Mouse (Mus musculus) central nervous system, embryonic 18 days (tissue): ENCODE results near the gene Dhdh. TPM values are rescaled to one million over a fixed set of nuclear protein-coding genes. Genes with fewer than 3 reads are reported as not detected.

Experiments used
- polyA plus RNA-seq: library from polyadenylated mRNA; depleted of rRNA; stranded (reverse); fragments of >200 nt; gene quantifications from 2 replicates; pipeline ENCODE4 v1.2.3, GENCODE M21; 2012; rRNA removed

Dhdh gene
- 3.0 and 3.2 TPM in 2 replicates for polyA plus RNA-seq

DNA sequence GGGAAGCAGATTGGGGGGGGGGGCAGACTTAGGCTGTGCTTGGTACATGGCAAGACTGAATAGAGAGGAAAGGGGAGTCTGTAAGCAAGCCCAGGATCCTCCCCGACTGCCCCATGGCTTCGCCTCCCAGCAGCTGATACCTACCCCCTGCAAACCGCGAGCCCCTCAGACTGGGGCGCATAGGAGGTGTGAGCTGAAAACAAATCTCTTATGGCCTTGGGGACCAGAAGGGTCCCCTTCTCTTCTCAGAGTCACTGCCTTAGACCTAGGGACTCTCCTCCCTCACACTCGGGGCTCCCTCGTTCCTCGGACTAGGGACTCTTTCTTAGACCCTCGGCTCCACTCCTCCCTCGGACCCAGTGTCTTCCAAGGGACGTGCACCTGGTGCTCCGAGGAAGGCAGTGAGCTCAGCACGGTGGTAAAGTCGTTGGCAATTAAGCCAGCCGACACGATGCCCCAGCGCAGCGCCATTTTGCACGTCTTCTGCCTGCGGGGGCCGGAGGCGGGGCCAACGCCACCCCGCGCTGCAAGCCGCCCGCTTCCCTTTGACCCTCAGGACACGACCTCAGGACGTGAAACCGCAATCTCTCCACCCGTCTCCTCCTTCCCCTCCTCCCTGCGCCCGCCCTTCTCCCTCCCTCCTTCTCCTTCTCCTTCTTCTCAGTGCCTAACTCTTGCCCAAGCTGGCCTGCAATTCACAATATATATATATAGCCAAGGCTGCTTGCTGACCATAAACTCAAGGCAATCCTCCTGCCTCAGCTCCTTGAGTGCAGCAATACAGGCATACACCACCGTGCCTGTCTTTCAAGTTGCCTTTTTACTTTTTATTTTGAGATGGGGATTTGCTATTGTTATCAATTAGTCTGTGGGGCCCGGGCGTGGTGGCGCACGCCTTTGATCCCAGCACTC is at the start of gene Dhdh:
TSS of gene Dhdh (minus strand) at position 513 of the 912 bp plus-strand sequence.

DNA sequence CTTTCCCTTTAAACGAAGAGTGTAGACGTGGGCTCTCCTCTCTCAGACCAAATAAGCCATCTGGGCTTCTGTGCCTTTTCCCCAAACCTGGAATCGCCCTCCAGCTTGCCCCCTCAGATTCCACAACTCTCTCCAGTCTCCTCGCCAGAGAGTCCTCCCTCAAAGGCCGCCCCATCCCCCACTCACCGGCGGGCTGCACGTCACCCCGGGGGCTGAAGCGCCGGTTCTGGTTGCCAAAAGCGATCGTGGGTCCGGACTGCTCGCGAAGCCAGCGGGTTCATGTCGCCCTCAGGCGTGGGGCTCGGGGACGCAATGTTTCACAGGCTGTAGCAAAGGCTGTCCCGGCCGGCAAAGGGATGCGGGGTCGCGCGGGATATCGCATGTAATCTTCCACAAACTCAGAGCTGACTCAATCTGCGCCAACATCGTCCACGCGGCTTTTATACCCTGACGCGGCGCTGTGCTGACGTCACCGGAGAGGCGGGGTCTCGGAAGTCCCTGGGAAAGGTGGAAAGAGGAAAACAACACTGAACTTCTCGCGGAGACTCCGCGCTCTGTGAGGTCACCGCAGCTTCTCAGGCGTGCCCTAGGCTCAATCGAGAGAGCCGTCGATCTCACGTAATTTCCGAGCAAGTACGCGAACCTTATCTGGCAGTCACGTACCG is 37.3 kb upstream of the Dhdh start, which contains the start of the genes Ppp1r15a and Plekha4:
TSS of gene Ppp1r15a (minus strand) at position 460 of the 665 bp plus-strand sequence.
TSS of gene Plekha4 (plus strand) at position 522 of the 665 bp plus-strand sequence.

DNA sequence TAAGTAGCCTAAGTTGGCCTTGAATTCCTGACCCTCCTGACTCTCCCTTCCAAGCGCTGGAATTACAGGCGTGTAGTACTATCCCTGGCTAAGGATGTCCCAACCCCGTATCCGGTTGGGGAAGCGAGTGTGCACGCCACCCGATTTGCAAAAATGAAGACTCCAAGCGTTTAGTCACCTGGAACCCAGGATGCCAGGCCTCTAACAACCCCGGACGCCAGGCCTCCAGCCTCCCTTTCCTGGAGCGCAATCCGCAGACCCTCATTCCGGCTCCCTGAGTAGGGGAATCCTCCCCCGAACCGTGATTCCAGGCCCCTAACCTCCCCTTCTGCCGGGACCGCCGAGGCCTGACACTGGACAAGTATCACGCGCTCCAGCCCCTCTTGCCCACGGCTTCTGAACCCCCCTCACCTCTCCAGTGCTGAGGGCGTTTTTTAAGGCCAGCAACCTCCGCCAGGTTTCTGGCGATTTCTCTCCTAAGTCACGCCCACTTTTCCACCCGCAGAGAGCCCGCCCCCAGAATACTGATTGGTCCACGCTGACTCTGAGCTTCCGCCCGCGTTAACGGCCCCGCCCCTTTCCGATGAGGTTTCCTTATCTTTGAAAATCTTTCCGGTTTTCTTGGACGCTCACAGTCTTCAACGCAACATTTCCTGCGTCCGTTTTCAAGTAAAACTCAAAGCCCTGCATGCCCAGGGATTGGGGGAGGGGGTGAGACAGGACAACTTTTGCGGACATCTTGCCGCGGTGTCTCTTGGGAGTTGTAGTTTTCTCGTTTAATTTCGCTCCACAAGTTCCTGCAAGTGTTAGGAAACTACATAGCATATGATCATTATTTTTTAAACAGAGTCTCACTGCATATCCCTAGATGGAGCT is 21.5 kb upstream of the Dhdh start, which contains the start of gene Nucb1:
TSS of gene Nucb1 (minus strand) at position 495 of the 876 bp plus-strand sequence.

DNA sequence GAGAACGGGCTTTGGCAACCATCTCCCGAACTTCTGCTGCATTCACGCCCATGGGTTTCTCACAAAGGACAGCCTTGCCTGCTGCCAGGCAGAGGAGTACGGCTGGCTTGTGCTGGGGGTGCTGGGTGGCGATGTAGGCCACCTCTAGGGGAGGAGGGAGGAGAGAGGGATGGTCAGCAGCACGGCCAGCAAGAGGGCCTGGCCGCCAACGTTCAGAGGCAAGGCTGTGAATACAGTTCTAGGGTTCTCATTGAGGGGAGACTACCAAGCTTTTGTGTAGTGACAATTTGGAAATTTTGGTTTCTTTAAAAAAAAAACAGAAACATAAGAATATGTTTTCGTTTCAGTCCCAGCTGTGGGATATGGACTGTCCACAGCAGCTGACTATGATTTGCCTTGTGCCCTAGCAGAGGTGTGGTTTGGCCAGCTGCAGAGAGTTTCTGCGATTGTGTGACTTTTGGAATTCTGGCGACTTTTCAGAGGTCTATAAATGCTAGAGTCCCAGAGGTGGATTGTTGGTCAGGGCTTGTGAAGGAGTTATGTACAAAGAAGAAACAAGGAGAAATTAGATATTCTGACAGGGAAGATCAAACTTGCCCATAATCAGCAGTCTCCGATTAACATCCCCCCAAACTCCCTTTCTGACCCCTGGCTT is 1.7 kb downstream of the Dhdh start, which contains the start of gene Gm45808:
TSS of gene Gm45808 (minus strand) at position 51 of the 655 bp plus-strand sequence.

DNA sequence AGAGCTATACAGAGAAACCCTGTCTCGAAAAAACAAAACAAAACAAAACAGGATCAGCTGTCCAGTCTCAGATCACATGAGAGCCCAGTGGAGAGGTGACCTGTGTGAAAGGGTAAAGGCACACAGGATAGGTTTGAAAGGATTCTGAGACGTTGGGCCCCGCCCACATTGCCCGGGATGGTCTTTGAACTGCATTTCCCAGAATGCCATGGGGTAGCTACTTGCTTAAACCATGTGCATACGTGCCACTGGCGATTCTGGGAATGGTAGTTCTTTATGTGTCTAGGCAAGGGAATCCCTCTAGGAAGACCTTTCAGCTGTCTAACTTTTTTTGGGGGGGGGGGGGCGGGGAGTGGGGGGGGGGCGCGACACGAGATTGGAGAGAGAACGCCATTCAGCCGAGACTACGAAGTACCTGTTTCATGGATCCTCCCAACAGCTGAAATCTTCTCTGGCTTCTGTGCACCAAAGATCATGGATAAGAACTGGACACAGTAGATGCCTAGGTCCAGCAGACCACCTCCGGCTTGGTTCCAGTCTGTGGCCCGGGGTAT is 7.2 kb downstream of the Dhdh start, which contains the start of gene Tulp2:
TSS of gene Tulp2 (plus strand) at position 504 of the 554 bp plus-strand sequence.

DNA sequence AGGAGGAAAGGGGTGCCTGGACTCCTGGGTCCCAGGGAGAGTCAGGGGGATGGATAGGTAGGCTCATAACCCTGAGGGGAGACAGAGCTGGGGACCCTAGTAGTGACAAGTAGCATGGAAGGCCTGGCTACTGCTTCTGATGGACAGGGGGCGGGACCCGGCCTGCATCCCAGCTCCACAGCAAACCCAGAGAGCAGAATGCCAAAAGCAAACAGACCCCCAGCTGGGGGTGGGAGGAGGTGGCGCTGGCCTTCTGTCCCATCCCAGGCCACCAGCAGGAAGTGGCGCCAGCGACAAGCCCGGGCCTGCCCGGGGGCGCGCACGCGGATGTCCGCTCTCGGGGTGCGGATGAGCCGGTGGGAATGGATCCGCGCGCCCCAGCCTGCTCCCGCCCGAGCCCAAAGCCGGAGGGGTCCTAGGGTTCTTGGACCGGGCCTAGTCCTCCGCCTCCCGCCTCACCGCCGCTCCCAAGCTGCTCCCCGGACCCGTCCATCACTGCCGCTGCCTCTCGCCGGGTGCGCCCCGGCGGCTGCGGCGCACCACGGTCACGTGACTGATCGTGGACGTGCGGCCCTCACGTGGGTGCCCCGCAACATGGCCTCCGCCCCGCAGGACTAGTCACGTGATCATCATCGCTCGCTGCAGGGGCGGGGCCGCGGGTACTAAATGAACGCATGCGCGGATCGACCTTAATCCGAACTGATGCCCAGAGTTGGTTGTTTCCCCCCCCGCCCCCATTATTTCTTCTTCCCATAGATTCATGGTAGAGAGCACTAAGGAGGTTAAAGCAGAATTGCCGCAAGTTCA is 22.1 kb downstream of the Dhdh start, which contains the start of gene Bax:
TSS of gene Bax (minus strand) at position 616 of the 807 bp plus-strand sequence.

DNA sequence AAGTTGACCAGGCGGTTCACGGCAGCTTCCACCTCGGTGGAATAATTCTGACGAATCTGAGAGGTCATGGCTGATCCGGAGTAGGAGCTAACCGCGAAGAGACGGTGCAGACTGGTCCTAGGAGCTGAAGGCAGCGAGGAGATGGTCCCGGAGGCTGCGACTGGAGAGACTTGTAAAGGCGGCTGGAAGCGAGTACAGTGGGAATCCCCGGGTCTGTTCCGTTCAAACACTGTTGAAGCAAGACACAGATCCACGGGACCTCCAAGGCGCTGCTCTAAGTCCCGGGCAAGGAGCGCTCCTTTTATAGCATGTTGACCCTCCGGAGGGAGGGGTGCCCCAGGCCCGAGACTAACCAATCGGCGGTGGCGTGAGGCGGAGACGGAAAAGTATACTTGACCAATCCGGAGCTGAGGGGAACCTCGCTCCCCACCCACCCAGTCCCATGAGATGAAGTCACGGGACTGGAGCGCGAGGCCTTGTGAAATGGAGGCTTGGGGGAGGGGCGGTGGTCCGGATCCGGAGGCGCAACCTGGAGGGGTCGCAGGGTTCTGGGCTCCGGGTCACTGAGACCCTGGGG is 29.0 kb downstream of the Dhdh start, which contains the start of gene Ftl1:
TSS of gene Ftl1 (minus strand) at position 321 of the 577 bp plus-strand sequence.

DNA sequence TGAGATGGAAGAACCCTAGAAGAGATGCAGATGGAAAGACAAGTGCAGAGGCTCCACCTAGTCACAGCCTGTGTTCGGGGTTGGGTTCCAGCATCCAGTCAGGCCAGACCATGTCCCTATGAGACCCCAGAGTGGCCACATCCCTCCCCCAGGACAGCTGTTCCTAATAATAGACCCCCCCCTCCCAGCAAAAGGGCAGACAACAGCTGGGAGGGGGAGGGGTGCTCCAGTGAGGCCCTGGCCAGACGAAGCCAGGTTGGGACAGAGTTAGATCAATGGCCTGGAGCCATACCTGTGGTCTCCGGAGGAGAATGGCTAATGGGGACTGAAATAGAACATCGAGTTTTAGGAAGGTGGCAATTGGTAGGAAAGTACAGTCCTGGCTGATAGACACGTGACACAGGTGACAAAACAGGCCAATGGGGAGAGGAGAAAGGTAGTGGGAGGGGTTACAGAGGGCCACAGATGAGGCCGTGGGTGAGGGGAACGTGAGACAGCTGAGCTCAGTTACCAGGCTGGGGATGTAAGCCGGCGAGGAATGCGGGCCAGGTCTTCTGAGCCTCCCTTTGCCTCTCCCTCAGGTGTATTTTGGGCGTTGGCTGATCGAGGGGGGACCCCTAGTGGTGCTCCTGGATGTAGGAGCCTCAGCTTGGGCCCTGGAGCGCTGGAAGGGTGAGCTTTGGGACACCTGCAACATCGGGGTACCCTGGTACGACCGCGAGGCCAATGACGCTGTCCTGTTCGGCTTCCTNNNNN is 50.9 kb downstream of the Dhdh start, which contains the start of gene Ruvbl2:
TSS of gene Ruvbl2 (minus strand) at position 576 of the 756 bp plus-strand sequence.

DNA sequence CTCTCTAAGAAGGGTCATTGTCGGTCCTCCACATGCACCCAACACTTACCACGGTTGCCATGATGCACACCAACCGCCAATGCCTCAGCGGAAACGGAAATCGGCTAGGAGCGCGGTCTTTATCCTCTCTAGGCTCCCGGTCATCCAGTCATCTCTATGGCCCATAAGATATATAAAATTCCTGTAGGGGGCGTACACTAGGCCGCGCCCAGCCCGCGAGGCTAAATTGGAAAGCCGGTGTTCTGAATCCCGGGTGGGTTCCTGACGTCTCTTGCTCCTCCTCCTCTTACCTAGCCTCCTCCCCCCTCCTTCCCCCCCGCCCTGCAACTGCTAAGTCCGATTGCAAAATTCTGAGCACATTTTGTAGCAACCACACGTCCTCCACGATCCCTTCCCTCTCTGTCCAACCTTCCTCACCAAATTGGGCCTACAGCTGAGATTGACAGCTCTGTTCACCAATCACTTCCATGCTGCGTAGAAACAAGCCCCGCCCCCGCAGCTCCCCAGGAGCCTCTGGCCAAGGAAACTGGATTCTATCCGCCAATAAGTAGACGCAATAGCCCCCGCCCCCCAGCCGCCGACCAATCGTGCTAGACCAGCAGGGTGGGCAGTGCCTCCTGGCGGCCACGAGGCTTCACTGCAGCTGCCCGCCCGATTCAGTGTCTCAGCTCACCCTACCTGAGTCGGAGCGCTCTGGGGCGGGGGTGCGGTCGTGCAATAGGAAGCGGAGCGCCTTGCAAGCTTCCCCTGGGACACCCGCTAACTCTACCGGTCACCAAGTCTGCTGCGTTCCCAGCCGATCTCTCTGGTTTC is 54.2 kb downstream of the Dhdh start, which contains the start of gene Gys1:
TSS of gene Gys1 (plus strand) at position 642 of the 813 bp plus-strand sequence.

Other genes starting within 250 kb of the Dhdh start
- gene Cd37, start 249.7 kb downstream of the Dhdh start, polyA plus RNA-seq: 1.5 and 1.6 TPM in 2 replicates
- 2.1 and 2.2 TPM in 2 replicates for gene Slc6a16, start 247.7 kb downstream of the Dhdh start, polyA plus RNA-seq
- gene Slc6a21, start 211.3 kb downstream of the Dhdh start, polyA plus RNA-seq: 0.03 and 0.12 TPM in 2 replicates
- 23.4 and 26.7 TPM in 2 replicates for gene Trpm4, start 155.0 kb downstream of the Dhdh start, polyA plus RNA-seq
- gene Hrc, start 153.5 kb downstream of the Dhdh start, polyA plus RNA-seq: 0.35 and 2.8 TPM in 2 replicates
- gene Ppfia3, start 121.8 kb downstream of the Dhdh start, polyA plus RNA-seq: 60.6 and 63.5 TPM in 2 replicates
- gene Lin7b, start 118.2 kb downstream of the Dhdh start, polyA plus RNA-seq: 59.8 and 63.1 TPM in 2 replicates
- gene Snrnp70, start 93.1 kb downstream of the Dhdh start, polyA plus RNA-seq: 619 and 668 TPM in 2 replicates
- 0.03 TPM in 1 of 2 replicates, not detected in the other for gene Kcna7, start 83.2 kb downstream of the Dhdh start, polyA plus RNA-seq
- gene Ntf5, start 75.1 kb downstream of the Dhdh start, polyA plus RNA-seq: 0.06 and 0.13 TPM in 2 replicates
- 0.31 and 0.66 TPM in 2 replicates for gene Lhb, start 68.0 kb downstream of the Dhdh start, polyA plus RNA-seq
- 23.7 and 24.0 TPM in 2 replicates for gene Gys1, start 54.0 kb downstream of the Dhdh start, polyA plus RNA-seq
- 114 and 117 TPM in 2 replicates for gene Ruvbl2, start 50.7 kb downstream of the Dhdh start, polyA plus RNA-seq
- 1,600 and 1,742 TPM in 2 replicates for gene Ftl1, start 28.9 kb downstream of the Dhdh start, polyA plus RNA-seq
- gene Bax, start 21.9 kb downstream of the Dhdh start, polyA plus RNA-seq: 176 and 188 TPM in 2 replicates
- 0.22 and 0.32 TPM in 2 replicates for gene Tulp2, start 6.9 kb downstream of the Dhdh start, polyA plus RNA-seq
- gene Gm45808, start 2.0 kb downstream of the Dhdh start, polyA plus RNA-seq: 0.17 TPM in 1 of 2 replicates, not detected in the other
- gene Nucb1, start 21.6 kb upstream of the Dhdh start, polyA plus RNA-seq: 99.6 and 103 TPM in 2 replicates
- 13.4 and 14.0 TPM in 2 replicates for gene Ppp1r15a, start 37.5 kb upstream of the Dhdh start, polyA plus RNA-seq
- 2.4 and 6.4 TPM in 2 replicates for gene Plekha4, start 37.5 kb upstream of the Dhdh start, polyA plus RNA-seq
- 0.10 and 0.53 TPM in 2 replicates for gene Hsd17b14, start 66.1 kb upstream of the Dhdh start, polyA plus RNA-seq
- 36.4 and 37.4 TPM in 2 replicates for gene Bcat2, start 81.3 kb upstream of the Dhdh start, polyA plus RNA-seq
- not detected in 2 replicates for gene Fgf21, start 126.7 kb upstream of the Dhdh start, polyA plus RNA-seq
- gene Fut1, start 128.5 kb upstream of the Dhdh start, polyA plus RNA-seq: 0.04 and 0.21 TPM in 2 replicates
- gene Izumo1, start 133.0 kb upstream of the Dhdh start, polyA plus RNA-seq: 0.10 and 0.19 TPM in 2 replicates
- gene Rasip1, start 138.7 kb upstream of the Dhdh start, polyA plus RNA-seq: 15.5 and 16.0 TPM in 2 replicates
- 2.7 and 4.2 TPM in 2 replicates for gene Mamstr, start 151.2 kb upstream of the Dhdh start, polyA plus RNA-seq
- 0.06 and 0.07 TPM in 2 replicates for gene Fut2, start 177.6 kb upstream of the Dhdh start, polyA plus RNA-seq
- gene Ntn5, start 195.2 kb upstream of the Dhdh start, polyA plus RNA-seq: 0.48 and 0.64 TPM in 2 replicates
- 0.43 and 0.63 TPM in 2 replicates for gene Sec1, start 205.6 kb upstream of the Dhdh start, polyA plus RNA-seq
- 162 and 178 TPM in 2 replicates for gene Car11, start 211.0 kb upstream of the Dhdh start, polyA plus RNA-seq
- 12.3 and 12.4 TPM in 2 replicates for gene Dbp, start 216.3 kb upstream of the Dhdh start, polyA plus RNA-seq
- gene Rpl18, start 226.7 kb upstream of the Dhdh start, polyA plus RNA-seq: 517 and 597 TPM in 2 replicates
- 24.6 and 26.1 TPM in 2 replicates for gene Sphk2, start 229.2 kb upstream of the Dhdh start, polyA plus RNA-seq
- gene Fam83e, start 232.4 kb upstream of the Dhdh start, polyA plus RNA-seq: 0.25 and 0.30 TPM in 2 replicates
- not detected in 2 replicates for gene Spaca4, start 237.0 kb upstream of the Dhdh start, polyA plus RNA-seq